Mouse (Mus musculus) midbrain, embryonic 14.5 days (tissue): ENCODE results near the gene Gpr132. TPM values are rescaled to one million over a fixed set of nuclear protein-coding genes. Genes with fewer than 3 reads are reported as not detected.
"Not testable (repeated sequence)": the region's sequence is repeated elsewhere in the genome, so short reads cannot be mapped to it uniquely, and the experiment has no call there.

ENCODE experiments used
- ATAC-seq: fragments of 200-750 bp; cut with Nextera tagmentation; 2 replicates; pipeline ENCODE4 v1.8.0; 2017; ENCODE audit warnings: moderate number of reproducible peaks, moderate library complexity; ENCODE audit not compliant: low FRiP score, low TSS enrichment
- DNase-seq: peaks from one replicate; pipeline ENCODE4 v3.0.0-alpha.2; 2015
- H3K27ac ChIP-seq: fragments of 300-500 bp; sonication (generic); replicated peaks from 2 replicates; pipeline ENCODE4 v1.5.1; 2014; ENCODE audit warnings: mild to moderate bottlenecking, low read depth, low read length, moderate library complexity
- H3K27me3 ChIP-seq: fragments of 300-500 bp; sonication (generic); 2 replicates; pipeline ENCODE4 v1.6.1; 2014; ENCODE audit warnings: low read length, control low read depth, mixed read lengths; ENCODE audit not compliant: control insufficient read depth, insufficient read depth
- H3K36me3 ChIP-seq: fragments of 300-500 bp; sonication (generic); 2 replicates; pipeline ENCODE4 v1.6.1; 2014; ENCODE audit warnings: low read length, control low read depth; ENCODE audit not compliant: control insufficient read depth, insufficient read depth
- H3K4me1 ChIP-seq: fragments of 300-500 bp; sonication (generic); 2 replicates; pipeline ENCODE4 v1.6.1; 2014; ENCODE audit warnings: mild to moderate bottlenecking, antibody characterized with exemption, low read length, control low read depth; ENCODE audit not compliant: control insufficient read depth, insufficient read depth
- H3K4me2 ChIP-seq: fragments of 300-500 bp; sonication (generic); 2 replicates; pipeline ENCODE4 v1.6.1; 2014; ENCODE audit warnings: mild to moderate bottlenecking, low read length, moderate library complexity
- H3K4me3 ChIP-seq: fragments of 300-500 bp; sonication (generic); replicated peaks from 2 replicates; pipeline ENCODE4 v1.5.1; 2014; ENCODE audit warnings: low read depth, low read length
- H3K9ac ChIP-seq: fragments of 300-500 bp; sonication (generic); replicated peaks from 2 replicates; pipeline ENCODE4 v1.6.1; 2014; ENCODE audit warnings: mild to moderate bottlenecking, low read length, moderate library complexity
- H3K9me3 ChIP-seq: fragments of 300-500 bp; sonication (generic); 2 replicates; pipeline ENCODE4 v1.6.1; 2016; ENCODE audit warnings: low read length, control low read depth, mixed read lengths; ENCODE audit not compliant: control insufficient read depth
- WGBS: fragments of 180-500 bp; shearing (Covaris S2); extraction: QIAGEN DNeasy Blood & Tissue Kit; methylation state at CpG from one replicate; pipeline ENCODE4 v1.1.7; 2014; 5-methylcytosine and 5-hydroxymethylcytosine counted together
- polyA plus RNA-seq: library from polyadenylated mRNA; unstranded; fragments of >200 nt; fragmentation: Nextera tagmentation; extraction: Ambion mirVana; gene quantifications from 2 replicates; pipeline ENCODE4 v1.2.1, GENCODE M21; 2014

The Gpr132 gene
- polyA plus RNA-seq, 1 experiment from 2014 or later, result 0.08 TPM

- WGBS, result 49% methylated on average over 5 of the region's 8 CpGs
These were observed 16.9 kb downstream of the Gpr132 start for GRCm38 (mm10) chr12:112851116-112851515.

DNA sequence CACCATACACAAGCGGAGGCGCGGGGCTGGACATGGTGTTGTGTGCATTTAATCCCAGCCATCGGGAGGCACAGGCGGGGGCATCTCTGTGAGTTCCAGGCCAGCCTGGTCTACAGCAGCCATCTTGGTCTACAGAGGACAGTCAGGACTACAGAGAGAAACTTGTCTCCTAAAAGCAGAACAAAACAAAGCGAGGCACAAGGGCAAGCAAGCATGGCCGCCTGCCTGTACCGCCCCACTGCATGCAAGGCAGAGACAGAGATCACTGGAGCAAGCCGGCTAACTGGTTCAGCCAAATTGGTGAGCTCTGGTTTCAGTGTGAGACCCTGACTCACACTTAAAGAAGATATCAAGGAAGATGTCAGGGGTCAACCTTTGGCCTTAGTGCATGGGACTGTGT is 17.7 kb downstream of the Gpr132 start:
- Histone ChIP-seq H3K4me1 (no peaks in the 10 kb centered on the region), H3K4me3 (no peak overlapping the region), H3K9me3 (no peaks in the 10 kb centered on the region), H3K27ac (no peak overlapping the region), H3K36me3 (no peaks in the 10 kb centered on the region), H3K4me2 (no peak overlapping the region), H3K9ac (no peak overlapping the region), H3K27me3 (no peaks in the 10 kb centered on the region)
- ATAC-seq, result no peak
- no peak for DNase-seq
- 75% methylated on average over 9 of the region's 9 CpGs for WGBS

More at GRCm38 (mm10) chr12:112851116-112851515, 16.9 kb downstream of the Gpr132 start:
- no peak overlapping the region for H3K27ac ChIP-seq
- H3K36me3 ChIP-seq, result no peaks in the 10 kb centered on the region
- DNase-seq (no peak), ATAC-seq (no peak)
- H3K4me1 ChIP-seq, result no peaks in the 10 kb centered on the region
- H3K27me3 ChIP-seq, result no peaks in the 10 kb centered on the region
- H3K9ac ChIP-seq, result no peak overlapping the region
- no peak overlapping the region for H3K4me3 ChIP-seq
- H3K9me3 ChIP-seq, result no peaks in the 10 kb centered on the region
- H3K4me2 ChIP-seq, result no peak overlapping the region

- Histone ChIP-seq H3K4me2 (no peak overlapping the region), H3K27ac (no peak overlapping the region), H3K27me3 (no peaks in the 10 kb centered on the region), H3K9me3 (no peaks in the 10 kb centered on the region), H3K4me1 (no peaks in the 10 kb centered on the region), H3K36me3 (no peaks in the 10 kb centered on the region), H3K4me3 (no peak overlapping the region), H3K9ac (no peak overlapping the region)
- DNase-seq (no peak), ATAC-seq (no peak)
- 86% methylated on average over 11 of the region's 11 CpGs for WGBS
These were observed 18.6 kb downstream of the Gpr132 start for GRCm38 (mm10) chr12:112849235-112850022.

DNA sequence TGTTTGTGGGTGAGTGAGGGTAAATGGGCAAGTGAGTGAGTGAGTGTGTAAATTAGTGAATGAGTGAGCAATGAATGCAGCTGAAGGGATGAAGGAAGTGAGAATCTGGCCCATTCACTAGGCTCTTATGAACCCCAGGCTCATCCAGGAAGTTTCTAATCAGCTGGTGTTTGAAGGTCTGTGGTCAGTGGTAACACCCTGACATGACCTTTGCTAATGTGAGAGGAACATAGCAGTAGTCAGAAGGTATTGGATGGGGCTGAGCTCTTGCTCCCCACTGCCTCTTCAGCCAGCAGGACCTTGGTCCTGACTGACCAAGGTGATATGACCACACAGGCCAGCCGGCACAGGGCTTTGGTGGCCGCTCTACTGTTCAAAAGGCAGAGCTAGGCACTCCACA is 20.1 kb downstream of the Gpr132 start:
- Histone ChIP-seq H3K4me2 (no peak overlapping the region), H3K9ac (no peak overlapping the region), H3K9me3 (no peaks in the 10 kb centered on the region), H3K27ac (no peak overlapping the region), H3K36me3 (no peaks in the 10 kb centered on the region), H3K27me3 (no peaks in the 10 kb centered on the region), H3K4me3 (no peak overlapping the region), H3K4me1 (no peaks in the 10 kb centered on the region)
- ATAC-seq (no peak), DNase-seq (no peak)
- 88% methylated on average over 2 of the region's 2 CpGs for WGBS

- Histone ChIP-seq H3K36me3 (no peaks in the 10 kb centered on the region), H3K27ac (no peak overlapping the region), H3K4me2 (no peak overlapping the region), H3K4me1 (no peaks in the 10 kb centered on the region), H3K4me3 (no peak overlapping the region), H3K9ac (no peak overlapping the region), H3K27me3 (no peaks in the 10 kb centered on the region), H3K9me3 (no peaks in the 10 kb centered on the region)
- DNase-seq, result peak; percentile 88
- WGBS, result 25% methylated on average over 3 of the region's 3 CpGs
- no peak; the same call in 1 of the 2 replicates for ATAC-seq
These were observed 24.2 kb downstream of the Gpr132 start for GRCm38 (mm10) chr12:112843803-112844202.

DNA sequence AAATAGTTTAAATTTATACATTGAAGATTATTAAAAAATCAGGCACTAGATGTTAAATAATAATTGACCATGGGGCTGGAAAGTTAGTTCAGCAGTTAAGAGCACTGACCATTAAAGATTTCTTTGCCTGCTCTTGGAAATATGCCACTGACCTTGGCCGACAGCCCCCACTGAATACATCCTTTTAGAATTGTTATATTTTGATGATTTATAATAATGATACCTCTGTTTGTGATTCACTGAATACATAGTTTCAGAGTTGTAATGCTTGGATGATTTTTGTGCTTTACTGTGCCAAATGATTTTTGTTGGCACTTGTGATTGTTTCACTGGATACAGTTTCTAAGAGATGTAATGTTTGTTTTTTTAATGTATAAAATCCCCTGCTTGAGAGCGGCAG is 25.9 kb downstream of the Gpr132 start:
- H3K36me3 ChIP-seq, ATAC-seq, H3K4me3 ChIP-seq, H3K4me2 ChIP-seq, H3K9me3 ChIP-seq, DNase-seq, H3K4me1 ChIP-seq, H3K27ac ChIP-seq, H3K27me3 ChIP-seq, H3K9ac ChIP-seq: not testable (repeated sequence)
- WGBS, result 96% methylated on average over 2 of the region's 2 CpGs

- 64% methylated on average over 4 of the region's 4 CpGs for WGBS
- H3K36me3 ChIP-seq, ATAC-seq: not testable (repeated sequence)
These were observed 26.6 kb downstream of the Gpr132 start for GRCm38 (mm10) chr12:112841338-112841892.

DNA sequence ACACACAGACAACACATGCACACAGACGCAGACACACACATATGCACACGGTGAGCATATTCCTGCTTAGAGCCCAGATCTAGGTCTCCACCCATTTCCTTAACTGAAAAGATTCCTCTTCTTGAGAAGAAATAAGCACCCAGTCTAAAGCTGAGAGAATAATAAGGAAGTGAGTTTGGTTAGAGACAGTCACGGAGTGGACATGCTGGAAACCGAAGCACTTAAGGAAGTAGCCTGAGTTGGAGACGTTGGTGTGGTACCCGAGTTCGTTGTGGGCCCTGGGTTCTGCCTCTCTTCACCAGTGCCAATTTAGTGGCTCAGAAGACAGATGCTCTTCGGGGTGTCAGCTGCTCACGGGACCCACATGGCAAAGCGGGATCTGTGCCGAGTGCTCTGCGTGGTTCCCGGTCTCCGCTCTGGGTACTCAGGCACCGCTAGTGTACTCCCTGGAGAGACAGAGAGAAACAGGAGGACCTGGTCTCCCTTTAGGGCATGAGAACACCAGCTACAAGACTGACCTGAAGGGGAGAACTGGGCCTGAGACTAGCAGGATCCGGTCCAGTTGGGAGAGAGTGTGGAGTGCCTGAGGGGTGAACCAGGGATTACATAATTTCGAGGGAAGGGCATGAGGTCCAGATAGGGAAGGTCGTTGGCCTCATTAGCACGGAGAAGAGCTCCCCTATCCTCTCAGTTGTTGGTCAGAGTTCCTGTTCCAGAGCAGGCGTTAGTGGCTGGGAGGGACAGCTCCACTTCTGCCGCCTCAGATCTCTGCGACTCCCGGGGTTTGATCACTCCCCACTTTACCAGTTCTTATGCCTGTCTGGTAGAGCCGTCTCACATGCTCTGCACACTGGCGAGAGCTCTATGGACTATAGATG is 27.6 kb downstream of the Gpr132 start:
- ATAC-seq, result no peak
- H3K4me1 ChIP-seq, result no peaks in the 10 kb centered on the region
- no peaks in the 10 kb centered on the region for H3K36me3 ChIP-seq
- H3K9me3 ChIP-seq, result no peaks in the 10 kb centered on the region
- no peak overlapping the region for H3K4me2 ChIP-seq
- H3K27ac ChIP-seq, result no peak overlapping the region
- no peak overlapping the region for H3K4me3 ChIP-seq
- WGBS, result 85% methylated on average over 25 of the region's 25 CpGs
- DNase-seq, result no peak
- H3K9ac ChIP-seq, result no peak overlapping the region
- H3K27me3 ChIP-seq, result no peaks in the 10 kb centered on the region

More at GRCm38 (mm10) chr12:112841338-112841892, 26.6 kb downstream of the Gpr132 start:
- not testable (repeated sequence) for DNase-seq, H3K27me3 ChIP-seq, H3K4me1 ChIP-seq, H3K9ac ChIP-seq, H3K27ac ChIP-seq, H3K4me3 ChIP-seq, H3K9me3 ChIP-seq, H3K4me2 ChIP-seq
